Mouse (Mus musculus) bone marrow macrophage, adult 2 months (primary cell): ENCODE data around the gene Nhsl2.

Source experiments
- CTCF ChIP-seq: IDR thresholded peaks from 2 replicates; pipeline ENCODE4 v1.5.1; 2012; ENCODE audit warnings: low read depth, mild to moderate bottlenecking, low read length, moderate library complexity
- POLR2A ChIP-seq: IDR thresholded peaks from 2 replicates; pipeline ENCODE4 v1.6.1; 2012; ENCODE audit warnings: mild to moderate bottlenecking, low read depth, low read length, borderline replicate concordance

- TF ChIP-seq CTCF (no peak), POLR2A (no peak)
Observed at GRCm38 (mm10) chrX:102101886-102102285, 252.7 kb downstream of the Nhsl2 start.
